7 mouse cellular contexts compared by ENCODE assay signal in the genomic region with DNA sequence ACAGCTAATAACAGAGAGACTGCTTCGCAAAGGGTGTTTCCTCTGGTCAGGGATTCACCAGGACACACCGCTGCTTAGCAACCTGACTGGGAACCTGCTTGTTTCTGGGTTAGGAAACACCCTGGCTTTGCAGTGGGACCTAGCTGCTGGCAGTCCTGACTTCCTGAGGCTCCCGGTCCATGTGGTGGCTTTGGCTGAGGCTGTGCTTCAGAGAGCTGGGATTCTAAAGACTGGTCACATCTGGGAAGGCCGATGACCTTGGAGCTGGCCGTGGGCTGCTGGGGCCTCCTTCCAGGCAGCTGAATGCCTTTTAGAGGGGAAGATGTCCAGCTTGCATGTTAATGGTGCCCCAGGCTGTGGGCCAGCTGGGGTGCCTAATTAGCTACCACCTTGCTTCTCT.
DNase-seq lines count a peak whose midpoint lies in the region; ATAC-seq and TF ChIP-seq lines count a peak whose summit lies in the region.

No protein-coding gene starts in this region.

- WGBS in lung, embryonic 14.5 days = 19% methylated on average over 5 of the region's 5 CpGs
- WGBS in heart, embryonic 11.5 days (ENCODE audit: insufficient replicate concordance) = 18% methylated on average over 5 of the region's 5 CpGs
- WGBS in kidney, embryonic 14.5 days = 16% methylated on average over 5 of the region's 5 CpGs

- no peaks in the 10 kb centered on the region for H3K27me3 ChIP-seq in lung, embryonic 14.5 days (ENCODE audit: insufficient read depth, low read length)
- no peaks in the 10 kb centered on the region for H3K27me3 ChIP-seq in heart, embryonic 11.5 days (ENCODE audit: control insufficient read depth, insufficient read depth, low read length)
- no peaks in the 10 kb centered on the region for H3K27me3 ChIP-seq in kidney, embryonic 14.5 days (ENCODE audit: control insufficient read depth, insufficient read depth, low read length)

- peak overlapping the region; percentile 71 for H3K4me2 ChIP-seq in lung, embryonic 14.5 days
- peak overlapping the region; percentile 63 for H3K4me2 ChIP-seq in heart, embryonic 11.5 days
- peak overlapping the region; percentile 58 for H3K4me2 ChIP-seq in kidney, embryonic 14.5 days (replicated peaks; ENCODE audit: low read depth, low read length)

- H3K36me3 ChIP-seq in lung, embryonic 14.5 days (ENCODE audit: insufficient read depth) = no peaks in the 10 kb centered on the region
- H3K36me3 ChIP-seq in heart, embryonic 11.5 days (ENCODE audit: control insufficient read depth, insufficient read depth, low read length) = no peaks in the 10 kb centered on the region
- no peaks in the 10 kb centered on the region for H3K36me3 ChIP-seq in kidney, embryonic 14.5 days (ENCODE audit: control insufficient read depth, insufficient read depth, low read length)

- peak overlapping the region; percentile 46 for H3K4me3 ChIP-seq in lung, embryonic 14.5 days (ENCODE audit: low read depth, low read length)
- H3K4me3 ChIP-seq in heart, embryonic 11.5 days (ENCODE audit: low read depth, low read length) = peak overlapping the region; percentile 57
- peak overlapping the region; percentile 47 for H3K4me3 ChIP-seq in kidney, embryonic 14.5 days (ENCODE audit: low read length)

- peak overlapping the region; percentile 59; the same call in 1 of the 2 replicates for H3K27ac ChIP-seq in lung, embryonic 14.5 days (ENCODE audit: low read depth)
- H3K27ac ChIP-seq in heart, embryonic 11.5 days (ENCODE audit: low read depth, low read length) = peak overlapping the region; percentile 95
- peak overlapping the region; percentile 94; the same call in 1 of the 2 replicates for H3K27ac ChIP-seq in kidney, embryonic 14.5 days (ENCODE audit: low read depth, low read length)

- peaks cover 43% of the 10 kb centered on the region for H3K4me1 ChIP-seq in lung, embryonic 14.5 days (ENCODE audit: insufficient read depth)
- H3K4me1 ChIP-seq in heart, embryonic 11.5 days (ENCODE audit: control insufficient read depth, insufficient read depth, low read length) = peaks cover 50% of the 10 kb centered on the region
- peaks cover 70% of the 10 kb centered on the region for H3K4me1 ChIP-seq in kidney, embryonic 14.5 days (ENCODE audit: control insufficient read depth, insufficient read depth, low read length)

- ATAC-seq in lung, embryonic 14.5 days (ENCODE audit: insufficient read depth) = no peak
- no peak for ATAC-seq in heart, embryonic 11.5 days (replicated peaks; ENCODE audit: insufficient number of reproducible peaks, low FRiP score, low TSS enrichment)
- no peak for ATAC-seq in kidney, embryonic 14.5 days (ENCODE audit: low FRiP score, low TSS enrichment)

- TF ChIP-seq CTCF in lung, embryonic 14.5 days (IDR thresholded peaks at IDR 0.05; ENCODE audit: low read depth) = no peak

- H3K9me3 ChIP-seq in lung, embryonic 14.5 days (ENCODE audit: low read depth, low read length) = no peaks in the 10 kb centered on the region
- H3K9me3 ChIP-seq in heart, embryonic 11.5 days (replicated peaks; ENCODE audit: control insufficient read depth, low read length) = no peaks in the 10 kb centered on the region
- H3K9me3 ChIP-seq in kidney, embryonic 14.5 days (ENCODE audit: control insufficient read depth, low read length) = no peaks in the 10 kb centered on the region

- peak overlapping the region; percentile 33; the same call in 1 of the 2 replicates for H3K9ac ChIP-seq in lung, embryonic 14.5 days
- peak overlapping the region; percentile 79 for H3K9ac ChIP-seq in heart, embryonic 11.5 days (ENCODE audit: low read depth, low read length)
- H3K9ac ChIP-seq in kidney, embryonic 14.5 days (ENCODE audit: low read depth, low read length) = peak overlapping the region; percentile 64; the same call in 1 of the 2 replicates

- no peak for DNase-seq in lung, embryonic 14.5 days
- DNase-seq in lung, postnatal 36 days = no peak
- DNase-seq in neural tube, embryonic 10.5 days (ENCODE audit: extremely low spot score, low spot score) = peak; percentile 33
- no peak for DNase-seq in cerebellum, postnatal 25 days
- no peak for DNase-seq in right cerebral cortex, adult 2 months (ENCODE audit: low spot score in 2 of 2)
